Mouse (Mus musculus) midbrain, postnatal 0 days (tissue): ENCODE measurements around the gene Maff. TPM values are rescaled to one million over a fixed set of nuclear protein-coding genes. Genes with fewer than 3 reads are reported as not detected.

Source experiments
- ATAC-seq: fragments of 200-750 bp; cut with Nextera tagmentation; 2 replicates; pipeline ENCODE4 v1.8.0; 2017; ENCODE audit warnings: moderate number of reproducible peaks, mild to moderate bottlenecking, moderate TSS enrichment, moderate library complexity; ENCODE audit not compliant: low FRiP score
- DNase-seq: peaks from one replicate; pipeline ENCODE4 v3.0.0-alpha.2; 2015; ENCODE audit warnings: low spot score
- H3K27ac ChIP-seq: fragments of 300-500 bp; sonication (generic); 2 replicates; pipeline ENCODE4 v1.5.1; 2014; ENCODE audit warnings: low read depth, mild to moderate bottlenecking, low read length, mixed read lengths
- H3K27me3 ChIP-seq: fragments of 300-500 bp; sonication (generic); 2 replicates; pipeline ENCODE4 v1.6.1; 2014; ENCODE audit warnings: low read length, control low read depth, mixed read lengths; ENCODE audit not compliant: insufficient read depth
- H3K36me3 ChIP-seq: fragments of 300-500 bp; sonication (generic); 2 replicates; pipeline ENCODE4 v1.6.1; 2014; ENCODE audit warnings: low read length, control low read depth, mixed read lengths; ENCODE audit not compliant: insufficient read depth
- H3K4me1 ChIP-seq: fragments of 300-500 bp; sonication (generic); 2 replicates; pipeline ENCODE4 v1.6.1; 2014; ENCODE audit warnings: mild to moderate bottlenecking, control low read depth, antibody characterized with exemption, low read length, mixed read lengths; ENCODE audit not compliant: insufficient read depth
- H3K4me2 ChIP-seq: fragments of 300-500 bp; sonication (generic); 2 replicates; pipeline ENCODE4 v1.6.1; 2014; ENCODE audit warnings: low read depth, mild to moderate bottlenecking, low read length, mixed read lengths; ENCODE audit not compliant: poor library complexity, severe bottlenecking
- H3K4me3 ChIP-seq: fragments of 300-500 bp; sonication (generic); 2 replicates; pipeline ENCODE4 v1.5.1; 2014; ENCODE audit warnings: low read depth, mild to moderate bottlenecking, low read length, moderate library complexity
- H3K9ac ChIP-seq: fragments of 300-500 bp; sonication (generic); replicated peaks from 2 replicates; pipeline ENCODE4 v1.6.1; 2014; ENCODE audit warnings: mild to moderate bottlenecking, low read length, moderate library complexity, mixed read lengths; ENCODE audit not compliant: poor library complexity, severe bottlenecking
- H3K9me3 ChIP-seq: fragments of 300-500 bp; sonication (generic); 2 replicates; pipeline ENCODE4 v1.6.1; 2016; ENCODE audit warnings: low read length, control low read depth
- CTCF ChIP-seq: IDR thresholded peaks from 2 replicates; pipeline ENCODE4 v1.5.1; 2016; ENCODE audit warnings: antibody characterized with exemption, mild to moderate bottlenecking
- WGBS: fragments of 180-500 bp; shearing (Covaris S2); extraction: QIAGEN DNeasy Blood & Tissue Kit; methylation state at CpG from one replicate; pipeline ENCODE4 v1.1.7; 2014; 5-methylcytosine and 5-hydroxymethylcytosine counted together
- polyA plus RNA-seq: library from polyadenylated mRNA; unstranded; fragments of >200 nt; fragmentation: Nextera tagmentation; extraction: Ambion mirVana; gene quantifications from 2 replicates; pipeline ENCODE4 v1.2.1, GENCODE M21; 2015
- total RNA-seq: library from RNA; depleted of rRNA; stranded (reverse); fragments of >200 nt; gene quantifications from 2 replicates; pipeline ENCODE4 v1.2.3, GENCODE M21; 2014

Gene Maff
- total and polyA plus RNA-seq, 2 experiments from 2014 or later = 1.2 to 5.4 TPM

DNA sequence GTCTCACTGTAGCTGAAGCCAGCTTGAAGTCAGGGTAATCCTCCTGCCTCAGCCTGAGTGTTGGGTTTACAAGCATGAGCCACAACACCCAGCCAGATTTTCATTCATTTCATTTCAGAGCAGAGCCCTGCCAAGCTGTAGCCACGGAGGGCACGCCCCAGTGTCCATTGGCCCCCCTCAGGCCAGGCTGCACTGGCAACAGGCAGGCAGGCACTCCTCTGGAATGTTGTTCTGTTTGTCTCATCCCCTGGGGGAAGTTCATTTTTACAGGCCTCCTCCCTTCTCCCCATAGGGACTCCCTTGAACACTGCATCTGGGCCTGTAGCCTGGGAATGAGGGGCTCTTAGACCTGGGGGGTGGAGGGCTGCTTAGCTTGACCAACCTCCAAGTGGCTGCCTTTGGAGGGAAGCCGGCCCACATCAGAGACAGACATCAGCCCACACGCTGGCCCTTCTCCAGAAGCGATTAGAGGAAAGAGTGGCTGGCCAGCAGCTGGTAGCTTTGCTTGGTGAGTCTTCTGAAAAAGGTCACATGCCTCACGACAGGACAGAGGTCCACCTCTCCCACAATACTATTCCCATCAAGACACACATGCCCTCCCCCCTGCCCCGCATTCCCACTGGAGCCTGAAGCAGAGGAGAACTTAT, 45.1 kb downstream of the Maff start:
- H3K27ac ChIP-seq = no peak overlapping the region
- H3K9me3 ChIP-seq = no peaks in the 10 kb centered on the region
- no peaks in the 10 kb centered on the region for H3K4me1 ChIP-seq
- 0 out of 2 replicates have a peak, but pooled peaks cover 2% of the 10 kb centered on the region for H3K36me3 ChIP-seq
- H3K4me2 ChIP-seq = no peak overlapping the region
- TF ChIP-seq CTCF = no peak
- ATAC-seq = 0 out of 2 replicates have a peak, but pooled peaks have one; percentile 11
- peak; percentile 60 for DNase-seq
- 53% methylated on average over 7 of the region's 7 CpGs for WGBS
- H3K27me3 ChIP-seq = no peaks in the 10 kb centered on the region
- no peak overlapping the region for H3K4me3 ChIP-seq
- no peak overlapping the region for H3K9ac ChIP-seq

DNA sequence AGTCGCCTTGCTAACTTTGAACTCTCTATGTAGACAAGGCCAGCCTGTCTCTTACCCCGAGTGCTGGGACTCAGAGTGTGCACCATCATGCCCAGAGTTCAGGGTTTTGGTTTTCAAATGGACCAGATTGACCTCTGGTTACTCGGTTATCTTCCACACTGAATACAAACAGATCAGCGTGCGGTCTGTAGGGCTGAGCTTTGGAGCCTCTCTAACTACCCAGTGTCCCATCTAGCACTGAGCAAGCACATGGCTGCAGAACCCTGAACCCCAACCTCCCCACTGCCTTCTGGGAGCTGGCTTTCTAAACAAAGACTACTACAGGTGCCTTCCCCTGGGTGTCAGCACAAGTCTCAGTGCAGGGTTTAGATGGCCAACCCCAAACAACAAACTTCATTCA, 46.1 kb downstream of the Maff start:
- ATAC-seq (no peak), DNase-seq (no peak)
- Histone ChIP-seq H3K4me1 (no peaks in the 10 kb centered on the region), H3K4me2 (no peak overlapping the region), H3K9me3 (no peaks in the 10 kb centered on the region), H3K27me3 (no peaks in the 10 kb centered on the region), H3K36me3 (0 out of 2 replicates have a peak, but pooled peaks cover 2% of the 10 kb centered on the region), H3K27ac (no peak overlapping the region), H3K9ac (no peak overlapping the region), H3K4me3 (no peak overlapping the region)
- no peak for TF ChIP-seq CTCF
- 90% methylated on average over 5 of the region's 5 CpGs for WGBS

DNA sequence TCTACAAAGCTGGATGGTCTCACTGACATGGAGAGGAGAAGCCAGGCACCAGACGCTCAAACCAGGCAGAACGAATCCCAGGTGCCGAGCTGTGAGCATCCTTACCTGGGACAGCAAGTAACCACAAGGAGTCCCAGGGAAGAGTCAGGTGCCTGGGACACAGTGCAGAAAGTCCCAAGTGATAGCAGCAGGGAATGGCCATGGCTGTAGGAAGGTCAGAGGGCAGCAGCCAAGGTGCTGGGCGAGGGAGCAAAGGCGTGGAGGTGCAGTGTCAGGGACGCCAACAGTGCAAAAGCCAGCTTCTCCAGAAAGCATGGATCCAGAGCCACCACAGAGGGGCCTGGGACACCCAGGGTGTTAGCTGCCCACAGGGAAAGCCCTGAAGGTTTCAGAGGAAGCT, 46.7 kb downstream of the Maff start:
- no peaks in the 10 kb centered on the region for H3K27me3 ChIP-seq
- no peak overlapping the region for H3K4me3 ChIP-seq
- no peaks in the 10 kb centered on the region for H3K9me3 ChIP-seq
- no peaks in the 10 kb centered on the region for H3K4me1 ChIP-seq
- H3K27ac ChIP-seq = no peak overlapping the region
- ATAC-seq (no peak), DNase-seq (no peak)
- H3K36me3 ChIP-seq = 0 out of 2 replicates have a peak, but pooled peaks cover 2% of the 10 kb centered on the region
- no peak for TF ChIP-seq CTCF
- no peak overlapping the region for H3K4me2 ChIP-seq
- WGBS = 80% methylated on average over 6 of the region's 6 CpGs
- H3K9ac ChIP-seq = no peak overlapping the region

DNA sequence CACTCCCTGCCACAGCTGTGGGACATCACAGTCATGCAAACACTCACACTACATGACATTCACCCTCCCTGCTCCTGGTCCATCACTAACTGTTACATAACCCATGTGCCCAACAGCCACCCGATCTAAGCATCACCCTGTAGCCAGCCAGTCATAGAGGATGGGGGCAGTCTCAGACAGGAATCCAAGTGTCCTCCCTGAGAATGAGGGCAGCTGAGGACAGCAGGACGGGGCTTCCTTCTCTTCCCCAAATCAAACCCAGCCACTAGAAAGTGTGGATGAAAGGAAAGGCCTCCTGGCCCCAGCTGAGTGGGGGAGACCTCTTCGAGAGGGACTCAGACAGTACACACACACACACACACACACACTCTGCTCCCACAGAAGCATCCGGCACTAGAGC, 48.4 kb downstream of the Maff start:
- WGBS = 77% methylated on average over 4 of the region's 4 CpGs
- TF ChIP-seq CTCF = no peak
- ATAC-seq = no peak

DNA sequence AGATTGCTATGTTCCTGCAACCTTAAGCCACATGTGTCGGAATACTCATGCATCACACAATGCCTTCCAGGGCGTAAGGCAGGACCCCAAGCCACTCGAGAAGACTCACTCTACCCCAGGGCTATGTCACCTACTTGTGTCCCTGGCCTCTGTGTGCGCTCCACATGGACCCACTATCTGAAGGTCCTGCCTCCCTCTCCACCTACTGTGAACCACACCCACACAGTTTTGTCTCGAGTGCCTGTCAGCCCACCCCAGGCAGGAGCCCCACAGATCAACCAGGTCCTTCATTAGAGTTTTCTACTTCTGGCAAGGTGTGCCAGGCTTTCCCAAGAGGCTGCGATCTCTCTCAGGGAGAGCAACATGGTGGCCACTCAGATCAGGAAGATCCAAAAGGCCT, 48.9 kb downstream of the Maff start:
- TF ChIP-seq CTCF = no peak
- 85% methylated on average over 6 of the region's 6 CpGs for WGBS
- H3K27me3 ChIP-seq = no peaks in the 10 kb centered on the region
- ATAC-seq (no peak), DNase-seq (no peak)
- H3K4me1 ChIP-seq = no peaks in the 10 kb centered on the region
- H3K4me2 ChIP-seq = no peak overlapping the region
- H3K27ac ChIP-seq = no peak overlapping the region
- no peaks in the 10 kb centered on the region for H3K9me3 ChIP-seq
- no peak overlapping the region for H3K9ac ChIP-seq
- H3K36me3 ChIP-seq = 0 out of 2 replicates have a peak, but pooled peaks cover 2% of the 10 kb centered on the region
- H3K4me3 ChIP-seq = no peak overlapping the region

More for the DNA sequence above, 48.4 kb downstream of the Maff start:
- Histone ChIP-seq H3K9ac (no peak overlapping the region), H3K9me3 (no peaks in the 10 kb centered on the region), H3K27ac (no peak overlapping the region), H3K4me1 (no peaks in the 10 kb centered on the region), H3K4me3 (no peak overlapping the region), H3K4me2 (no peak overlapping the region), H3K36me3 (0 out of 2 replicates have a peak, but pooled peaks cover 2% of the 10 kb centered on the region), H3K27me3 (no peaks in the 10 kb centered on the region)
- DNase-seq = no peak

DNA sequence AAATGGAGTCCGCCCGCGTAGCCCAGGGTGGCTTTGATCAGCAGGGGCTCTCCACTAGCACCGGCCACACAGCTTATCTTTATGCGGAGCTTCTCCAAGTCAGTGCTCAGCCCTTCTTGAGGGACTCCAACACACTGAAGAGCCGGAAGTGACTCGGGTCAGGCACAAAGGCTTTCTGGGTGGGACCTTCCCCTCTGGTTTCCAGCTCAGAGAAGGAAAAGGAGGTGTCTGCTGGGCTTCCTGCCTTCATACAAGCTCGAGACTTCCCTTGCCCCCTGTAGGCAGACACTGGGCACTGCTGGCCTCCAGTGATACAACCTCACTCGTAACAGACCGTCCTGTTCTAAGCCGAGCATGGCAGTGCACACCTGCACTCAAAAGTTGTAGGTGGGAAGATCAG, 50.3 kb downstream of the Maff start:
- no peak overlapping the region for H3K27ac ChIP-seq
- H3K27me3 ChIP-seq = no peaks in the 10 kb centered on the region
- peak; percentile 55 for TF ChIP-seq CTCF
- no peak for DNase-seq
- H3K9ac ChIP-seq = no peak overlapping the region
- WGBS = 75% methylated on average over 11 of the region's 11 CpGs
- H3K4me2 ChIP-seq = no peak overlapping the region
- 0 out of 2 replicates have a peak, but pooled peaks cover 2% of the 10 kb centered on the region for H3K36me3 ChIP-seq
- peaks cover 10% of the 10 kb centered on the region for H3K4me1 ChIP-seq
- no peaks in the 10 kb centered on the region for H3K9me3 ChIP-seq
- no peak for ATAC-seq
- H3K4me3 ChIP-seq = no peak overlapping the region
